Mouse (Mus musculus): ENCODE results near the gene Pomt1. TPM values are rescaled to one million over a fixed set of nuclear protein-coding genes. Genes with fewer than 3 reads are reported as not detected.

Gene Pomt1
- polyA plus RNA-seq, 1 experiment from 2014 or later: 6.4 TPM

- H3K36me3 ChIP-seq (replicated peaks; ENCODE audit: insufficient read depth, low read length): peaks cover 95% of the 10 kb centered on the region
- H3K9ac ChIP-seq (replicated peaks): no peak overlapping the region
- H3K9me3 ChIP-seq (ENCODE audit: low read length): no peaks in the 10 kb centered on the region
- TF ChIP-seq CTCF (IDR thresholded peaks at IDR 0.05; ENCODE audit: low read depth) (no peak), EP300 (IDR thresholded peaks at IDR 0.05; ENCODE audit: low read depth) (no peak)
- no peak overlapping the region for H3K27ac ChIP-seq (ENCODE audit: low read depth)
- ATAC-seq: peak; percentile 54
- no peaks in the 10 kb centered on the region for H3K27me3 ChIP-seq (ENCODE audit: insufficient read depth, low read length)
- DNase-seq: no peak
- H3K4me2 ChIP-seq (ENCODE audit: low read depth, low read length): no peak overlapping the region
- H3K4me1 ChIP-seq (ENCODE audit: insufficient read depth): no peaks in the 10 kb centered on the region
- 65% methylated on average over 1 of the region's 1 CpGs for WGBS (ENCODE audit: insufficient replicate concordance)
- H3K4me3 ChIP-seq (ENCODE audit: low read depth, low read length): no peak overlapping the region
These were observed 28.7 kb upstream of the Pomt1 start for GRCm38 (mm10) chr2:32207682-32208081.

GRCm38 (mm10) chr2:32211689-32212088, 24.7 kb upstream of the Pomt1 start:
- 90% methylated on average over 8 of the region's 8 CpGs for WGBS (ENCODE audit: insufficient replicate concordance)
- DNase-seq: no peak

GRCm38 (mm10) chr2:32213000-32213399, 23.4 kb upstream of the Pomt1 start:
- H3K27ac ChIP-seq (ENCODE audit: low read depth): no peak overlapping the region
- peaks cover 92% of the 10 kb centered on the region for H3K36me3 ChIP-seq (replicated peaks; ENCODE audit: insufficient read depth, low read length)
- TF ChIP-seq EP300 (IDR thresholded peaks at IDR 0.05; ENCODE audit: low read depth) (no peak), CTCF (IDR thresholded peaks at IDR 0.05; ENCODE audit: low read depth) (no peak)
- H3K4me1 ChIP-seq (ENCODE audit: insufficient read depth): no peaks in the 10 kb centered on the region
- H3K27me3 ChIP-seq (ENCODE audit: insufficient read depth, low read length): no peaks in the 10 kb centered on the region
- no peaks in the 10 kb centered on the region for H3K9me3 ChIP-seq (ENCODE audit: low read length)
- ATAC-seq: no peak
- H3K9ac ChIP-seq (replicated peaks): no peak overlapping the region
- no peak overlapping the region for H3K4me2 ChIP-seq (ENCODE audit: low read depth, low read length)
- WGBS (ENCODE audit: insufficient replicate concordance): 80% methylated on average over 10 of the region's 10 CpGs
- DNase-seq: no peak
- no peak overlapping the region for H3K4me3 ChIP-seq (ENCODE audit: low read depth, low read length)

More at GRCm38 (mm10) chr2:32211689-32212088, 24.7 kb upstream of the Pomt1 start:
- no peak overlapping the region for H3K4me3 ChIP-seq (ENCODE audit: low read depth, low read length)
- no peaks in the 10 kb centered on the region for H3K9me3 ChIP-seq (ENCODE audit: low read length)
- no peak overlapping the region for H3K9ac ChIP-seq (replicated peaks)
- ATAC-seq: no peak
- H3K4me1 ChIP-seq (ENCODE audit: insufficient read depth): no peaks in the 10 kb centered on the region
- TF ChIP-seq EP300 (IDR thresholded peaks at IDR 0.05; ENCODE audit: low read depth) (no peak), CTCF (IDR thresholded peaks at IDR 0.05; ENCODE audit: low read depth) (no peak)
- no peaks in the 10 kb centered on the region for H3K27me3 ChIP-seq (ENCODE audit: insufficient read depth, low read length)
- peaks cover 90% of the 10 kb centered on the region for H3K36me3 ChIP-seq (replicated peaks; ENCODE audit: insufficient read depth, low read length)
- H3K4me2 ChIP-seq (ENCODE audit: low read depth, low read length): no peak overlapping the region
- no peak overlapping the region for H3K27ac ChIP-seq (ENCODE audit: low read depth)

GRCm38 (mm10) chr2:32215576-32215975, 20.8 kb upstream of the Pomt1 start:
- DNase-seq (no peak), ATAC-seq (no peak)
- Histone ChIP-seq H3K9ac (replicated peaks) (no peak overlapping the region), H3K4me1 (ENCODE audit: insufficient read depth) (no peaks in the 10 kb centered on the region), H3K4me2 (ENCODE audit: low read depth, low read length) (no peak overlapping the region), H3K9me3 (ENCODE audit: low read length) (no peaks in the 10 kb centered on the region), H3K27ac (ENCODE audit: low read depth) (no peak overlapping the region), H3K27me3 (ENCODE audit: insufficient read depth, low read length) (no peaks in the 10 kb centered on the region), H3K36me3 (replicated peaks; ENCODE audit: insufficient read depth, low read length) (peaks cover 93% of the 10 kb centered on the region), H3K4me3 (ENCODE audit: low read depth, low read length) (no peak overlapping the region)
- TF ChIP-seq EP300 (IDR thresholded peaks at IDR 0.05; ENCODE audit: low read depth): no peak
- 88% methylated on average over 10 of the region's 10 CpGs for WGBS (ENCODE audit: insufficient replicate concordance)

GRCm38 (mm10) chr2:32216506-32216905, 19.9 kb upstream of the Pomt1 start:
- H3K4me2 ChIP-seq (ENCODE audit: low read depth, low read length): no peak overlapping the region
- H3K9ac ChIP-seq (replicated peaks): no peak overlapping the region
- ATAC-seq (no peak), DNase-seq (no peak)
- H3K36me3 ChIP-seq (replicated peaks; ENCODE audit: insufficient read depth, low read length): peaks cover 92% of the 10 kb centered on the region
- no peaks in the 10 kb centered on the region for H3K9me3 ChIP-seq (ENCODE audit: low read length)
- WGBS (ENCODE audit: insufficient replicate concordance): 83% methylated on average over 10 of the region's 10 CpGs
- H3K4me1 ChIP-seq (ENCODE audit: insufficient read depth): no peaks in the 10 kb centered on the region
- H3K27me3 ChIP-seq (ENCODE audit: insufficient read depth, low read length): no peaks in the 10 kb centered on the region
- H3K4me3 ChIP-seq (ENCODE audit: low read depth, low read length): no peak overlapping the region
- TF ChIP-seq EP300 (IDR thresholded peaks at IDR 0.05; ENCODE audit: low read depth) (no peak), CTCF (IDR thresholded peaks at IDR 0.05; ENCODE audit: low read depth) (no peak)
- H3K27ac ChIP-seq (ENCODE audit: low read depth): no peak overlapping the region

GRCm38 (mm10) chr2:32217656-32218055, 18.7 kb upstream of the Pomt1 start:
- H3K4me2 ChIP-seq (ENCODE audit: low read depth, low read length): no peak overlapping the region
- H3K27me3 ChIP-seq (ENCODE audit: insufficient read depth, low read length): no peaks in the 10 kb centered on the region
- ATAC-seq (no peak), DNase-seq (no peak)
- no peak overlapping the region for H3K9ac ChIP-seq (replicated peaks)
- 87% methylated on average over 8 of the region's 8 CpGs for WGBS (ENCODE audit: insufficient replicate concordance)
- no peaks in the 10 kb centered on the region for H3K4me1 ChIP-seq (ENCODE audit: insufficient read depth)
- H3K36me3 ChIP-seq (replicated peaks; ENCODE audit: insufficient read depth, low read length): peaks cover 93% of the 10 kb centered on the region
- H3K27ac ChIP-seq (ENCODE audit: low read depth): no peak overlapping the region
- H3K4me3 ChIP-seq (ENCODE audit: low read depth, low read length): no peak overlapping the region
- TF ChIP-seq EP300 (IDR thresholded peaks at IDR 0.05; ENCODE audit: low read depth) (no peak), CTCF (IDR thresholded peaks at IDR 0.05; ENCODE audit: low read depth) (no peak)
- H3K9me3 ChIP-seq (ENCODE audit: low read length): no peaks in the 10 kb centered on the region

GRCm38 (mm10) chr2:32218113-32218512, 18.3 kb upstream of the Pomt1 start:
- H3K36me3 ChIP-seq (replicated peaks; ENCODE audit: insufficient read depth, low read length): peaks cover 92% of the 10 kb centered on the region
- no peak for ATAC-seq
- H3K27me3 ChIP-seq (ENCODE audit: insufficient read depth, low read length): no peaks in the 10 kb centered on the region
- H3K4me2 ChIP-seq (ENCODE audit: low read depth, low read length): no peak overlapping the region
- H3K9me3 ChIP-seq (ENCODE audit: low read length): no peaks in the 10 kb centered on the region
- no peak overlapping the region for H3K9ac ChIP-seq (replicated peaks)
- H3K27ac ChIP-seq (ENCODE audit: low read depth): no peak overlapping the region
- 85% methylated on average over 5 of the region's 5 CpGs for WGBS (ENCODE audit: insufficient replicate concordance)
- H3K4me1 ChIP-seq (ENCODE audit: insufficient read depth): no peaks in the 10 kb centered on the region
- H3K4me3 ChIP-seq (ENCODE audit: low read depth, low read length): no peak overlapping the region
- TF ChIP-seq CTCF (IDR thresholded peaks at IDR 0.05; ENCODE audit: low read depth) (no peak), EP300 (IDR thresholded peaks at IDR 0.05; ENCODE audit: low read depth) (no peak)
- DNase-seq: no peak
